Mouse (Mus musculus) bone marrow macrophage, adult 2 months (primary cell): ENCODE results near the gene Glrx.

ENCODE experiments used
- CTCF ChIP-seq: IDR thresholded peaks from 2 replicates; pipeline ENCODE4 v1.5.1; 2012; ENCODE audit warnings: low read depth, mild to moderate bottlenecking, low read length, moderate library complexity
- POLR2A ChIP-seq: IDR thresholded peaks from 2 replicates; pipeline ENCODE4 v1.6.1; 2012; ENCODE audit warnings: mild to moderate bottlenecking, low read depth, low read length, borderline replicate concordance

DNA sequence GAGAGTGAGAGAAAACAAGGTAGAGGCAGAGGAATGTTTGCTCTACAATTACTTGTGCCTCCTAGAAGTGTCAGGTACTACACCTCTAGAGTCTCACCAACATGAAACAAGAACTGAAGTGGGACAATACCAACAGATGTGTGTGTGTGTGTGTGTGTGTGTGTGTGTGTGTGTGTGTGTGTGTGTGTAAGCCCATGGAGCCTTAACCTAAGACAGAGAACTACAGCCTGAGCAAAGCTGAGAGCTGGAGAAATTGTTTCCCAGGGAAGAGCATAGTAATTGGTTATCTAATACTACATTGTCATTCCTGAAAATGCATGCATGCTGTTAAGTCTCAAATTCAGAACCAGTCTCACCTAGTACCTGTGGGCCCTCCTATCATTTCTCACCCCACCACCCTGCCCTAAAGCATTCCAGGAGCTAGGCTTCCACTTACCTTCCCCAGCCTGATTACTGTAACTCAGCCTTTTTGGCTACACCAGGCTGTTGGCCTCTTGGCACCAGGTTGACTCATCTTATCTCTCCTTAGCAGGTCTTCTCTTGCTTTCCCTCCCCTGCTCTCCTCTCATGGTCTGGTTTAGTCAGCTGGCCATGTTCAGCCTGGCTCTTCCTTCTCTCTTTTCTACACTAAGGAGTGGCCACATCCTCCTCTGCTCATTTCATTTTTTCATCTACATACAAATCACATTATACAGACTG, 26.0 kb downstream of the Glrx start:
- TF ChIP-seq CTCF (no peak), POLR2A (no peak)
